Comparison of ENCODE assay signal across 29 mouse cellular contexts in the genomic region with DNA sequence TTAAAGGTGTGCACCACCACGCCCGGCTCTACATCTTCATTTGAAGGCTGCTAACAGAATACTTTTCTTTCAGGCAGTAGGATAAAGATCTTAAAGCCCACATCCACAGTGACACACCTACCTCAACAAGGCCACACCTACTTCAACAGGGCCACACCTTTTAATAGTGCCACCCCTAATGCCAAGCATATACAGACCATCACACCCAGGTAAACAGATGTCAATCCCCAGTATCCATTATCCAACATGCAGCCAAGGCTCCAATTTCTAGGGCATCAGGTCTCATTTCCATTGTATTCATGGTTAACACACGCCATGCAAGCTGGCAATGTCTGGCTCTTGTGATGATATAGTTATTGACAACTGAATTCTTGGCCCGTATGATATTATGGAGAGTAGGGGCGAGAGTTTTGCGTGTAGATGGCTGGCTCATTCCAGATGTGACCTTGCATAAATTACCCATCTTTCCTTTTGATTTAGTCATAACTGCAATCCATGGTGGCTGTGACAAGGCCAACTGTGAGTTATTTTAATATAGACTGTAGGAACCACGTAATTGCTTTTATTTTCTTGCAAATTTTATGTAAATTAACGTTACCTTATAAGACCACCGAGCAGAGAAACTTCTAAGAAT.
DNase-seq lines count a peak whose midpoint lies in the region; ATAC-seq and TF ChIP-seq lines count a peak whose summit lies in the region.
"Had no signal": no experiment of that assay in that cellular context is flagged by ENCODE, and none has a peak within 500 bp of the region (broad histone marks: within the 10 kb centered on the region; RNA-seq: fewer than 3 reads in every experiment).

No protein-coding gene starts in this region.

- 67% methylated on average over 9 of the region's 9 CpGs for WGBS in forebrain, embryonic 11.5 days
- WGBS in forebrain, embryonic 10.5 days, result 83% methylated on average over 9 of the region's 9 CpGs
- 85% methylated on average over 9 of the region's 9 CpGs for WGBS in intestine, embryonic 15.5 days
- WGBS in intestine, embryonic 16.5 days, result 81% methylated on average over 9 of the region's 9 CpGs
- WGBS in hindbrain, embryonic 14.5 days, result 55% methylated on average over 9 of the region's 9 CpGs
- 53% methylated on average over 9 of the region's 9 CpGs for whole genome bisulfite sequencing in midbrain, postnatal 0 days

- DNase-seq in forebrain, embryonic 11.5 days (ENCODE audit: low spot score), result no peak
- DNase-seq in forebrain, embryonic 10.5 days (ENCODE audit: extremely low spot score, low spot score), result no peak
- DNase-seq in hindbrain, embryonic 14.5 days (ENCODE audit: low spot score), result no peak
- DNase-seq in midbrain, postnatal 0 days (ENCODE audit: low spot score), result no peak
- no peak for DNase-seq in yolk sac, embryonic 10.5 days (ENCODE audit: low spot score)
- no peak for DNase-seq in cerebellum, adult 18-20 months
- DNase-seq: adrenal gland, adult 2 months; adrenal gland, postnatal 36 days; cerebellum, adult 2 months; cerebellum, postnatal 14 days; gastrocnemius, postnatal 25 days; heart, adult 11 months; heart, postnatal 36 days; liver, postnatal 0 days; lung, postnatal 36 days; right cerebral cortex, postnatal 14 days; thymus, postnatal 25 days had no signal

- H3K4me3 ChIP-seq in forebrain, embryonic 11.5 days (ENCODE audit: low read depth, low read length), result no peak overlapping the region
- H3K4me3 ChIP-seq in forebrain, embryonic 10.5 days, result no peak overlapping the region
- no peak overlapping the region for H3K4me3 ChIP-seq in intestine, embryonic 15.5 days (replicated peaks)
- H3K4me3 ChIP-seq in intestine, embryonic 16.5 days (ENCODE audit: low read length), result no peak overlapping the region
- H3K4me3 ChIP-seq in hindbrain, embryonic 14.5 days (replicated peaks; ENCODE audit: low read length), result no peak overlapping the region
- H3K4me3 ChIP-seq in midbrain, postnatal 0 days (ENCODE audit: low read depth, low read length), result no peak overlapping the region
- H3K4me3 ChIP-seq: erythroblast, embryonic 14.5 days; liver, embryonic 12.5 days; megakaryocyte, embryonic 14.5 days; neural tube, embryonic 15.5 days; stomach, embryonic 15.5 days had no signal

- peak; percentile 56 for ATAC-seq in forebrain, embryonic 11.5 days (replicated peaks; ENCODE audit: low FRiP score)
- peak; percentile 21; the same call in 1 of the 2 replicates for ATAC-seq in intestine, embryonic 15.5 days
- no peak for ATAC-seq in intestine, embryonic 16.5 days
- ATAC-seq in hindbrain, embryonic 14.5 days (ENCODE audit: low FRiP score), result peak; percentile 51; the same call in 1 of the 2 replicates
- peak; percentile 34; the same call in 1 of the 2 replicates for ATAC-seq in midbrain, postnatal 0 days (ENCODE audit: low FRiP score)
- ATAC-seq: activated CD4-positive, CD25-positive, alpha-beta regulatory T cell, adult 4 months; inflammation-experienced regulatory T-cells, adult 6 months; liver, embryonic 12.5 days; liver, postnatal 0 days had no signal

- H3K9ac ChIP-seq in forebrain, embryonic 11.5 days (ENCODE audit: low read length), result no peak overlapping the region
- no peak overlapping the region for H3K9ac ChIP-seq in intestine, embryonic 15.5 days
- no peak overlapping the region for H3K9ac ChIP-seq in intestine, embryonic 16.5 days (ENCODE audit: low read depth, low read length)
- no peak overlapping the region for H3K9ac ChIP-seq in hindbrain, embryonic 14.5 days
- H3K9ac ChIP-seq in midbrain, postnatal 0 days (replicated peaks; ENCODE audit: low read length, poor library complexity, severe bottlenecking), result no peak overlapping the region
- H3K9ac ChIP-seq: liver, embryonic 12.5 days; liver, postnatal 0 days; neural tube, embryonic 15.5 days; stomach, embryonic 15.5 days had no signal

- H3K9me3 ChIP-seq in forebrain, embryonic 11.5 days (ENCODE audit: control insufficient read depth, low read length), result no peaks in the 10 kb centered on the region
- H3K9me3 ChIP-seq in forebrain, embryonic 10.5 days, result no peaks in the 10 kb centered on the region
- no peaks in the 10 kb centered on the region for H3K9me3 ChIP-seq in intestine, embryonic 15.5 days
- H3K9me3 ChIP-seq in intestine, embryonic 16.5 days (ENCODE audit: control insufficient read depth, low read length), result no peaks in the 10 kb centered on the region
- no peaks in the 10 kb centered on the region for H3K9me3 ChIP-seq in hindbrain, embryonic 14.5 days (ENCODE audit: control insufficient read depth, low read length)
- H3K9me3 ChIP-seq in midbrain, postnatal 0 days (ENCODE audit: low read length), result no peaks in the 10 kb centered on the region
- H3K9me3 ChIP-seq: liver, embryonic 12.5 days; megakaryocyte, embryonic 14.5 days; neural tube, embryonic 15.5 days; stomach, embryonic 15.5 days had no signal

- no peak overlapping the region for H3K27ac ChIP-seq in forebrain, embryonic 11.5 days (ENCODE audit: low read depth, low read length)
- H3K27ac ChIP-seq in forebrain, embryonic 10.5 days, result no peak overlapping the region
- no peak overlapping the region for H3K27ac ChIP-seq in intestine, embryonic 15.5 days
- no peak overlapping the region for H3K27ac ChIP-seq in intestine, embryonic 16.5 days (ENCODE audit: low read length)
- H3K27ac ChIP-seq in hindbrain, embryonic 14.5 days, result peak overlapping the region; percentile 17; the same call in 1 of the 2 replicates
- H3K27ac ChIP-seq in midbrain, postnatal 0 days (ENCODE audit: low read depth, low read length), result no peak overlapping the region
- H3K27ac ChIP-seq: kidney, postnatal 0 days; liver, embryonic 12.5 days; neural tube, embryonic 15.5 days; stomach, embryonic 15.5 days had no signal

- peaks cover 3% of the 10 kb centered on the region; the same call in 1 of the 2 replicates for H3K4me1 ChIP-seq in forebrain, embryonic 11.5 days (replicated peaks; ENCODE audit: control insufficient read depth, insufficient read depth, low read length)
- peaks cover 8% of the 10 kb centered on the region for H3K4me1 ChIP-seq in forebrain, embryonic 10.5 days
- H3K4me1 ChIP-seq in intestine, embryonic 15.5 days (replicated peaks), result no peaks in the 10 kb centered on the region
- H3K4me1 ChIP-seq in intestine, embryonic 16.5 days (ENCODE audit: control insufficient read depth, insufficient read depth, low read length), result no peaks in the 10 kb centered on the region
- peaks cover 4% of the 10 kb centered on the region; the same call in 1 of the 2 replicates for H3K4me1 ChIP-seq in hindbrain, embryonic 14.5 days (replicated peaks; ENCODE audit: control insufficient read depth, insufficient read depth, low read length)
- no peaks in the 10 kb centered on the region for H3K4me1 ChIP-seq in midbrain, postnatal 0 days (ENCODE audit: insufficient read depth, low read length)
- H3K4me1 ChIP-seq: liver, embryonic 12.5 days; megakaryocyte, embryonic 14.5 days; neural tube, embryonic 15.5 days; stomach, embryonic 15.5 days had no signal

- no peak for TF ChIP-seq CTCF in midbrain, postnatal 0 days (IDR thresholded peaks at IDR 0.05)

- no peaks in the 10 kb centered on the region for H3K27me3 ChIP-seq in forebrain, embryonic 11.5 days (ENCODE audit: control insufficient read depth, insufficient read depth, low read length)
- no peaks in the 10 kb centered on the region for H3K27me3 ChIP-seq in forebrain, embryonic 10.5 days (ENCODE audit: poor library complexity, severe bottlenecking)
- no peaks in the 10 kb centered on the region for H3K27me3 ChIP-seq in intestine, embryonic 15.5 days (replicated peaks)
- no peaks in the 10 kb centered on the region for H3K27me3 ChIP-seq in intestine, embryonic 16.5 days (replicated peaks; ENCODE audit: control insufficient read depth, insufficient read depth, low read length)
- no peaks in the 10 kb centered on the region for H3K27me3 ChIP-seq in hindbrain, embryonic 14.5 days (ENCODE audit: control insufficient read depth, insufficient read depth, low read length)
- H3K27me3 ChIP-seq in midbrain, postnatal 0 days (ENCODE audit: insufficient read depth, low read length), result no peaks in the 10 kb centered on the region
- H3K27me3 ChIP-seq: CH12.LX; liver, embryonic 12.5 days; megakaryocyte, embryonic 14.5 days; neural tube, embryonic 15.5 days; stomach, embryonic 15.5 days had no signal

- no peaks in the 10 kb centered on the region for H3K36me3 ChIP-seq in forebrain, embryonic 11.5 days (ENCODE audit: control insufficient read depth, insufficient read depth, low read length)
- no peaks in the 10 kb centered on the region for H3K36me3 ChIP-seq in forebrain, embryonic 10.5 days (replicated peaks)
- no peaks in the 10 kb centered on the region for H3K36me3 ChIP-seq in intestine, embryonic 15.5 days
- no peaks in the 10 kb centered on the region for H3K36me3 ChIP-seq in intestine, embryonic 16.5 days (ENCODE audit: control insufficient read depth, insufficient read depth, low read length)
- H3K36me3 ChIP-seq in hindbrain, embryonic 14.5 days (replicated peaks; ENCODE audit: control insufficient read depth, insufficient read depth), result no peaks in the 10 kb centered on the region
- no peaks in the 10 kb centered on the region for H3K36me3 ChIP-seq in midbrain, postnatal 0 days (ENCODE audit: insufficient read depth, low read length)
- H3K36me3 ChIP-seq: liver, embryonic 12.5 days; neural tube, embryonic 15.5 days; stomach, embryonic 15.5 days had no signal

- no peak overlapping the region for H3K4me2 ChIP-seq in forebrain, embryonic 11.5 days (ENCODE audit: low read depth, low read length, severe bottlenecking)
- no peak overlapping the region for H3K4me2 ChIP-seq in intestine, embryonic 15.5 days (replicated peaks)
- no peak overlapping the region for H3K4me2 ChIP-seq in intestine, embryonic 16.5 days (ENCODE audit: low read depth, low read length)
- no peak overlapping the region for H3K4me2 ChIP-seq in hindbrain, embryonic 14.5 days (replicated peaks)
- H3K4me2 ChIP-seq in midbrain, postnatal 0 days (ENCODE audit: low read depth, low read length, poor library complexity, severe bottlenecking), result no peak overlapping the region
- H3K4me2 ChIP-seq: heart, embryonic 11.5 days; liver, embryonic 12.5 days; neural tube, embryonic 15.5 days; stomach, embryonic 15.5 days had no signal
